Mouse (Mus musculus) urinary bladder, postnatal 14 days (tissue): ENCODE measurements around the gene Mettl23.
"Not testable (repeated sequence)": the region's sequence is repeated elsewhere in the genome, so short reads cannot be mapped to it uniquely, and the experiment has no call there.

Experiments
- DNase-seq: peaks from one replicate; pipeline ENCODE4 v3.0.0; 2021; ENCODE audit warnings: low spot score

Mettl23 gene

DNA sequence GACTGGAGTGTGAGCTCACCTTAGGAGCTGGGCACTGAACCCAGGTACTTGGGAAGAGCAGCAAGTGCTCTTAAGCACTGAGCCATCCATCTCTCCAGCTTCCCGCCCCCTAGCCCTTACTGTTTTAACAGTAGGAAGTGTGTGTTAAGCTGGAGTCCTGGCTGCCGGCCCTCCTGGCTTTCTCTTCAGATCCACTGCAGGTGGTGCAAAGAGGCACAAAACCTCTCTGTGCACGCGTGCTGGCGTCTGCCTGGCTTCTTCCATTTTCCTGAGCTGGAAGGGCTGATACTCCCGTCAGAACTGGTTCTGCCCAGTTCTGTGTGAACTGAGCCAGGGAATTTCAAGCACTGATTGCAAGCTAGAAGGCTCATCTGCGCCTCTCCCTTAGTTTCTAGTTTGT is 37.8 kb downstream of the Mettl23 start:
- peak; percentile 10 for DNase-seq

- DNase-seq = no peak
These were observed 38.4 kb downstream of the Mettl23 start for GRCm38 (mm10) chr11:116881440-116881839.

DNA sequence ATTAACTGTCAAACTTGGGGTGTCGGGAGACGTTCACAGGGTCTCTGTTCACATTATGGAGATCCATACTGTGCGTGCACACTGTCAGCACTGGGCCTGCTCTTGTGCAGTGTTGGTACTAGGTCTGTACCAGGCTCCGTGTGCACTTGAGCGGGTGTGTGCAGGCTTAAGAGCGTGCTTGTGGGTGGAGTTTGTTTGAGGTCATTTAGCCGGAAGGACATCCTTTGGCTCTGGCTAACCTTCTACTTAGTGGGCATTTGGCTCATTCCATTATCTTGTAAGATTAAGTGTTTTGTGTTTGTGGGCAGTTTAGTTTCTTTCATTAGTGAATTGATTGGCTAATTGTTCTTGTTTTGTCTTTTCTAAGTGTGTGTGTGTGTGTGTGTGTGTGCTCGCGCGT is 39.4 kb downstream of the Mettl23 start:
- no peak for DNase-seq

DNA sequence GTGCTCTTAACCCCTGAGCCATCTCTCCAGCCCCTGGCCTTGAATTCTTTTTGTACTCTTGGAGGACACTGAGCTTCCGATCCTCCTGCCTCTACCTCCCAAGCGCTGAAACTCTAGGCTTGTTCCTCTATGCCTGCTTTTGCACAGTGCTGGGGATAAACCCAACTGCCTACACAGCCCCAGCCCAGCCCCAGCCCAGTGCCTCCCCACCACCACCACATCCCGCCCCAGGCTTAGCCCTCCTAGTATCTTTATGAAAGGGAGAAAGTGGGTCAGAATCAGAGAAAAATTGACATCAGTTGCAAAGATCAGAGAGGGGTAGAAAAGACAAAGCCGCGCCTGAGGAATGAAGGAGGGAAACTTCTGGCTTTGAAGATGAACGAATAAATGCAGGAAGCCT is 41.0 kb downstream of the Mettl23 start:
- DNase-seq = no peak

GRCm38 (mm10) chr11:116885275-116886151 is 42.4 kb downstream of the Mettl23 start:
- peak; percentile 77 for DNase-seq

GRCm38 (mm10) chr11:116887136-116887535 is 44.1 kb downstream of the Mettl23 start:
- no peak for DNase-seq

- DNase-seq = no peak
These were observed 50.7 kb downstream of the Mettl23 start for GRCm38 (mm10) chr11:116893532-116894442.

DNA sequence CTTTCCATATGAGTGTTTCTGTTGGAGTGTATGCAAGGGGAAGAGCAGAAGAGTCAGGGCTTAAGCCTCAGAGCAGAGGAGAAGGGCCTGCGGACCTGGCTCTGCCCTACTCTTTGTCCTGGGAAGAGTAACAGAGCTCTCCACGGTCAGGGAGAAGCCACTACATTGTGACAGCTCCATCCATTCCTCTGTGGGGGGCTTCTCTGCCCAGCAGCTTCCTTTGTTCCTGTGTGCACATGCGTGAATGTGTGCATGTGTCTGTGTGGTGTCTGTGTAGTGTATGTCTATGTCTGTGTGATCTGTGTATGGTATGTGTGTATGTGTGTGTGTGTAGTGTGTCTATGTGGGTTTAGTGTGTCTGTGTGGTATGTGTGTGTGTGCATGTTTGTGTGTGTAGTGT is 52.3 kb downstream of the Mettl23 start:
- DNase-seq = no peak

DNA sequence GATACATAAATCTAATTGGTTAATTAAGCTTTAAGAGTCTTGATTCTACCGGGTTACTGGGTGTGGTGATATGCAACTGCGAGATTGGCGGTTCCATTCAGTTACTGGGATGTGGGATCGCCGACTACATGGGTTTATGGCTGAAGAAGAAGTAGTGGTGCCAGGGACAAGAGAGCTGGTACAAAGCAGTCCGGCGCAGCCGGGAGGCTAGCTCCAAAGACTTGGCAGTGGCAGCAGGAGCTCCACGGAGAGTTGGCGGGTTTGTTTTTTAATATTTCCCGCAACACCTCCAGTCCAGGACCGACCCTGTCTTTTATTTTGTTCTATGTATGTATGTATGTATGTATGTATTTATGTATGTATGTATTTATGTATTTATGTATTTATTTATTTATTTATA is 56.2 kb downstream of the Mettl23 start:
- no peak for DNase-seq

GRCm38 (mm10) chr11:116902588-116902987 is 59.5 kb downstream of the Mettl23 start:
- DNase-seq = not testable (repeated sequence)
